Mouse (Mus musculus): Measurements from ENCODE around the gene AC124502.3. TPM values are rescaled to one million over a fixed set of nuclear protein-coding genes. Genes with fewer than 3 reads are reported as not detected.

The AC124502.3 gene
- polyA plus RNA-seq (2021; fragmentation: Nextera tagmentation): 1.7 and 2.9 TPM in 2 replicates
- long read RNA-seq, experiment 1, partial matches to known transcripts: 25 of 50 reads
- long read RNA-seq, experiment 1, other reads (novel, unspliced or antisense): 21 of 50 reads
- long read RNA-seq, experiment 2, partial matches to known transcripts: 0 of 3 reads
- long read RNA-seq, experiment 2, other reads (novel, unspliced or antisense): 3 of 3 reads

DNA sequence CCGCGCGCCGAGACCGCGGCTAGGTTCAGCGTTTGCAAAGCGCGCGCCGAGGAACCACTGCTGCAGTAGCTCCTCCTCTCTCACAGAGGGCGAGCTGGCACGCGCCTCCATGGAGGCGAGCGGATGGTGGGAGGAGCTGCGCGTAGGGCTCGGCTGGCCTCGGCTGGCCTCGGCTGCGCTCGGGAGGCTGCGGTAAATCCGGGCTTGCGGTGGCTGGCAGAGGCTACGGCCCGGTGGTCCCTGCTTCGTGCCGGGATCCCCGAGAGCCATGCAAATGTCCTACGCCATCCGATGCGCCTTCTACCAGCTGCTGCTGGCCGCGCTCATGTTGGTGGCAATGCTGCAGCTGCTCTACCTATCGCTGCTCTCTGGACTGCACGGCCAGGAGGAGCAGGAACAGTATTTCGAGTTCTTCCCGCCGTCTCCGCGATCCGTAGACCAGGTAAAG is at the start of gene AC124502.3, which contains the start of gene B4gat1:
Gene AC124502.3 (plus strand): TSS at position 183 of the 448 bp plus-strand sequence.
Gene B4gat1 (plus strand): TSS at position 118 of the 448 bp plus-strand sequence.

DNA sequence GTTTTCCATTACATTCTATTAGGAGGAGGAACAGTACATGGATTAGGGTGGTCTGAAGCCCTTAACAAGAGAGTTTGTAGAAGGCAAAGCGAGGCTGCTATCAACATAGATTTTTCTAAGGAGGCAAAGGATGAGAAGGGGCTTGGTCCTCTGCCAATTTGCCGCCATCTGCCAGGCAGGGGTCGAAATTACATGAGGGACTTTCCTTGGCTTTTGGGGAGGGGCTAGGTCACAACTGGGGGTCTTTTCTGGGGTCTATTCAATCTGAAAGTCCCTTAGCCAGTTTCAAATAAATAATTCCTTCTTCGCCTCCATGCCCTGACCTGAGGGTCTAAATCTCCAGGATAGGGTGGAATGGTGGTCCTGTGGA is 48.5 kb upstream of the AC124502.3 start, which contains the start of gene Npas4:
Gene Npas4 (minus strand): TSS at position 61 of the 370 bp plus-strand sequence.

DNA sequence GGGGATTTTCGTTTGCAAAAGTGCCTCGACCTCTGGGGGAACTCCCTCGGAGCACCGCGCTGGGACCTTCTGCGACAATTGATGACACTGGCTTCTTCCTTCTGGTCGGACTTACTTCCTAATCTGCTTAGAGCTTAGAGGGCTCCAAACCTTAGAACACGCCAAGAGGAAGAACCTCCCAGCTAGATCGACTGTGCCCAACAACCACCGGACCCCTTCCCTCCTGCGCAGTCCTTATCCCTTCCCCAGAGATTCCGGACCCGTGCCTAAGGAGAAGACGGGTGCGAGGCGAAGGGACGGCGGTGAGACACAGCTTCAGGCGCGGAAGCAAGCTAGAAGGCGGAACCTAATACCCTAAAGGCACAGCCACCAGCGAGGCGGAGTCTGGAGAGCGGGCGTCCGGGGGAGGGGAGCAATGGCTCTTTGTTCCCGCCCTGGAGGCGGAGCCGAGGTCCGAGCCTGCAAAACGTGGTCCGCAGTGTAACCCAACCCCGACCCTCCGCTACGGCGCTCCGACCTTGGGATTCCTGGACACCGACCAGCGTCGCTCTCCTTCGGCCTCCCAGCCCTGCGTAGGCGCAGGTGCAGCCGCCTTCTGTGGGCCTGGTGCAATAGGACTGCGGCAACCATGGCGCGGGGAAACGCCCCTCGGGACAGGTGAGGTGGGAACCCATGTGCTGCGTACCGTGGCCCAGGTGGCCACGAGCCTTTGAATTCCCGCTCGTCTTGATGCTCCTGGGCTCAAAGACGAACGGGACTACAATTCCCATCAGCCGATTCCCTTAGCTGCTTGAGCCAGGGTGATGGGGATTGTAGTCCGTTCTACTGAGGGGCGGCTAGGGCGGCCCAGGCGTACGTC is 14.8 kb upstream of the AC124502.3 start, which contains the start of gene Slc29a2:
Gene Slc29a2 (plus strand): TSS at position 240 of the 859 bp plus-strand sequence.

GRCm38 (mm10) chr19:5040862-5041523 is 2.3 kb downstream of the AC124502.3 start, which contains the start of gene Brms1:
TSS of gene Brms1 (plus strand) at chr19:5041354.

GRCm38 (mm10) chr19:5050047-5050905 is 11.6 kb downstream of the AC124502.3 start, which contains the start of gene Rin1:
TSS of gene Rin1 (plus strand) at chr19:5050481.

GRCm38 (mm10) chr19:5067867-5068569 is 29.3 kb downstream of the AC124502.3 start, which contains the start of gene Cd248:
TSS of gene Cd248 (plus strand) at chr19:5068078.

GRCm38 (mm10) chr19:5085145-5085863 is 46.6 kb downstream of the AC124502.3 start, which contains the start of gene Tmem151a:
TSS of gene Tmem151a (minus strand) at chr19:5085531.

GRCm38 (mm10) chr19:5087884-5088728 is 49.4 kb downstream of the AC124502.3 start, which contains the start of gene Yif1a:
TSS of gene Yif1a (plus strand) at chr19:5088538.

GRCm38 (mm10) chr19:5098363-5099143 is 59.9 kb downstream of the AC124502.3 start, which contains the start of gene Cnih2:
TSS of gene Cnih2 (minus strand) at chr19:5098521.

Other genes with a start within 250 kb of the AC124502.3 start
- 25.7 and 26.6 TPM in 2 replicates for gene Rbm4, start 245.0 kb upstream of the AC124502.3 start, polyA plus RNA-seq (2021; fragmentation: Nextera tagmentation)
- 5.1 and 8.4 TPM in 2 replicates for gene Gm21992, start 227.3 kb upstream of the AC124502.3 start, polyA plus RNA-seq (2021; fragmentation: Nextera tagmentation)
- gene Rbm14, start 227.3 kb upstream of the AC124502.3 start, polyA plus RNA-seq (2021; fragmentation: Nextera tagmentation): 7.6 and 11.1 TPM in 2 replicates
- 37.7 and 46.6 TPM in 2 replicates for gene Ccs, start 199.6 kb upstream of the AC124502.3 start, polyA plus RNA-seq (2021; fragmentation: Nextera tagmentation)
- gene Ccdc87, start 199.5 kb upstream of the AC124502.3 start, polyA plus RNA-seq (2021; fragmentation: Nextera tagmentation): 1.5 and 1.8 TPM in 2 replicates
- gene Ctsf, start 183.8 kb upstream of the AC124502.3 start, polyA plus RNA-seq (2021; fragmentation: Nextera tagmentation): 79.0 and 97.4 TPM in 2 replicates
- gene Actn3, start 161.0 kb upstream of the AC124502.3 start, polyA plus RNA-seq (2021; fragmentation: Nextera tagmentation): 0.28 and 1.0 TPM in 2 replicates
- 10.3 and 15.3 TPM in 2 replicates for gene Zdhhc24, start 160.2 kb upstream of the AC124502.3 start, polyA plus RNA-seq (2021; fragmentation: Nextera tagmentation)
- gene Bbs1, start 132.3 kb upstream of the AC124502.3 start, polyA plus RNA-seq (2021; fragmentation: Nextera tagmentation): 7.2 and 18.1 TPM in 2 replicates
- 20.7 and 24.6 TPM in 2 replicates for gene Dpp3, start 110.6 kb upstream of the AC124502.3 start, polyA plus RNA-seq (2021; fragmentation: Nextera tagmentation)
- 8.9 and 11.4 TPM in 2 replicates for gene Peli3, start 95.8 kb upstream of the AC124502.3 start, polyA plus RNA-seq (2021; fragmentation: Nextera tagmentation)
- gene Mrpl11, start 76.7 kb upstream of the AC124502.3 start, polyA plus RNA-seq (2021; fragmentation: Nextera tagmentation): 133 and 161 TPM in 2 replicates
- gene Npas4, start 48.6 kb upstream of the AC124502.3 start, polyA plus RNA-seq (2021; fragmentation: Nextera tagmentation): 12.7 and 17.4 TPM in 2 replicates
- 6.6 and 8.4 TPM in 2 replicates for gene Slc29a2, start 15.0 kb upstream of the AC124502.3 start, polyA plus RNA-seq (2021; fragmentation: Nextera tagmentation)
- gene B4gat1, start 65 bp upstream of the AC124502.3 start, polyA plus RNA-seq (2021; fragmentation: Nextera tagmentation): 129 and 165 TPM in 2 replicates
- 33.0 and 37.7 TPM in 2 replicates for gene Brms1, start 2.5 kb downstream of the AC124502.3 start, polyA plus RNA-seq (2021; fragmentation: Nextera tagmentation)
- gene Rin1, start 11.6 kb downstream of the AC124502.3 start, polyA plus RNA-seq (2021; fragmentation: Nextera tagmentation): 13.6 and 19.4 TPM in 2 replicates
- 2.3 and 4.5 TPM in 2 replicates for gene Cd248, start 29.2 kb downstream of the AC124502.3 start, polyA plus RNA-seq (2021; fragmentation: Nextera tagmentation)
- gene Tmem151a, start 46.6 kb downstream of the AC124502.3 start, polyA plus RNA-seq (2021; fragmentation: Nextera tagmentation): 148 and 149 TPM in 2 replicates
- 36.4 and 56.7 TPM in 2 replicates for gene Yif1a, start 49.6 kb downstream of the AC124502.3 start, polyA plus RNA-seq (2021; fragmentation: Nextera tagmentation)
- 37.0 and 528 TPM in 2 replicates for gene Cnih2, start 59.6 kb downstream of the AC124502.3 start, polyA plus RNA-seq (2021; fragmentation: Nextera tagmentation)
- 140 and 175 TPM in 2 replicates for gene Rab1b, start 68.2 kb downstream of the AC124502.3 start, polyA plus RNA-seq (2021; fragmentation: Nextera tagmentation)
- gene Klc2, start 79.7 kb downstream of the AC124502.3 start, polyA plus RNA-seq (2021; fragmentation: Nextera tagmentation): 11.6 and 37.2 TPM in 2 replicates
- 18.5 and 34.5 TPM in 2 replicates for gene Pacs1, start 234.2 kb downstream of the AC124502.3 start, polyA plus RNA-seq (2021; fragmentation: Nextera tagmentation)

Data from left cerebral cortex, adult 6 months (tissue).